Mouse (Mus musculus): ENCODE data around the gene Il1rn.

DNA sequence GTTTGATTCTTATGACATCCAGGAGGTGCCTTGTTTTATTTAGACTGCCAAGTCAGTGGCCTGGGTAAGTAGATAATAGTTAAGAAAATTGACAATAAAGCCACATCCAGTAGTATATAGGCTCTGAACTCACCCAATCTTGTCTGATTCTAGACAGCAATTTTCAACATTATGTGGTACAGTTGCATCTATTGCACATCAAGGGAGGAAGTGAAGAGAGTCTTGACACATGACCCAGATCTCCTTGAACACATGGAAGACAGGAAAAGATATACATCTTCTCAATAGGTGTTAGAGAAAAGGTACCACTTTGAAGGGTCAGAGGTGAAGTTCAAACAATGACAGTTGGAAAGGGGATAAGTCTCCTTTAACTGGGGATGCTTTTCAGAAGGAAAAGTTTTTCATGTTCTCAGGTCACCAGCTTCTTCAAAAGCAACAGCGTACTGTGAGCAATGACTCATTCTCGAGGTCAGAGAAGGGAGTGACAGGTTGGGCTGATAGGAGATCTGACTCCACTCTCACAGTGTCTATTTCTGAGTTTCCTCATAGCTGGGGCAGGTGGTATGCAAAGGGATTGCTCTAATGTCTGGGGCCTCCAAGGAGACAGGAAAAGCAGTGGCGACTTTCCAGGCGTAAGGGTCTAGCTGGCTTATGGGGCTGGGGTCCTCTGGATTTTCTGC is 18.6 kb upstream of the Il1rn start:
- no peak for TF ChIP-seq CTCF (conservative IDR thresholded peaks at IDR 0.05; ENCODE audit: insufficient read depth, insufficient read length, low read depth, low read length)
- TF ChIP-seq POLR2A (IDR thresholded peaks at IDR 0.05; ENCODE audit: low read depth, low read length) = no peak
